Mouse (Mus musculus): ENCODE measurements at regions not wholly inside any gene's neighbourhood (a gene's known extent, or its start where the extent isn't known, plus 50 kb on each side); places are given as distances from the start of the nearest gene placed in this dataset.

GRCm38 (mm10) chr11:24251516-24251915, 173.7 kb downstream of the Bcl11a start:
- TF ChIP-seq EP300 (optimal IDR thresholded peaks at IDR 0.05) (no peak), CTCF (IDR thresholded peaks at IDR 0.05; ENCODE audit: low read depth) (no peak)

All from stomach, postnatal 0 days (tissue).